Mouse (Mus musculus) layer of hippocampus, postnatal 10 days (tissue): Measurements from ENCODE around the gene Svip. TPM values are rescaled to one million over a fixed set of nuclear protein-coding genes. Genes with fewer than 3 reads are reported as not detected.

Experiments
- DNase-seq, 2 experiments: peaks; one replicate each; pipeline ENCODE4 v3.0.0; 2021; ENCODE audit warnings: low spot score in 2 of 2
- long read RNA-seq: library from polyadenylated mRNA; stranded (forward); transcript quantifications from one replicate; pipeline ENCODE4 v2.0.0, GENCODE M21; 2023
- total RNA-seq, 2 experiments: library from RNA; stranded (reverse); gene quantifications; 2 replicates each; pipeline ENCODE4 v1.2.3; 2021

The Svip gene
- total RNA-seq: 10 to 100 TPM; 26.0 to 30.6 TPM
- long read RNA-seq, transcript Svip-201 (4 exons, 3,053 nt): major isoform, 38 of 41 reads
- long read RNA-seq, partial matches to known transcripts: 0 of 41 reads
- long read RNA-seq, other reads (novel, unspliced or antisense): 2 of 41 reads

GRCm38 (mm10) chr7:52005511-52006295, at the start of gene Svip:
Svip (minus strand) TSS chr7:52006018.
- DNase-seq: peak; percentile 89 to 91

DNA sequence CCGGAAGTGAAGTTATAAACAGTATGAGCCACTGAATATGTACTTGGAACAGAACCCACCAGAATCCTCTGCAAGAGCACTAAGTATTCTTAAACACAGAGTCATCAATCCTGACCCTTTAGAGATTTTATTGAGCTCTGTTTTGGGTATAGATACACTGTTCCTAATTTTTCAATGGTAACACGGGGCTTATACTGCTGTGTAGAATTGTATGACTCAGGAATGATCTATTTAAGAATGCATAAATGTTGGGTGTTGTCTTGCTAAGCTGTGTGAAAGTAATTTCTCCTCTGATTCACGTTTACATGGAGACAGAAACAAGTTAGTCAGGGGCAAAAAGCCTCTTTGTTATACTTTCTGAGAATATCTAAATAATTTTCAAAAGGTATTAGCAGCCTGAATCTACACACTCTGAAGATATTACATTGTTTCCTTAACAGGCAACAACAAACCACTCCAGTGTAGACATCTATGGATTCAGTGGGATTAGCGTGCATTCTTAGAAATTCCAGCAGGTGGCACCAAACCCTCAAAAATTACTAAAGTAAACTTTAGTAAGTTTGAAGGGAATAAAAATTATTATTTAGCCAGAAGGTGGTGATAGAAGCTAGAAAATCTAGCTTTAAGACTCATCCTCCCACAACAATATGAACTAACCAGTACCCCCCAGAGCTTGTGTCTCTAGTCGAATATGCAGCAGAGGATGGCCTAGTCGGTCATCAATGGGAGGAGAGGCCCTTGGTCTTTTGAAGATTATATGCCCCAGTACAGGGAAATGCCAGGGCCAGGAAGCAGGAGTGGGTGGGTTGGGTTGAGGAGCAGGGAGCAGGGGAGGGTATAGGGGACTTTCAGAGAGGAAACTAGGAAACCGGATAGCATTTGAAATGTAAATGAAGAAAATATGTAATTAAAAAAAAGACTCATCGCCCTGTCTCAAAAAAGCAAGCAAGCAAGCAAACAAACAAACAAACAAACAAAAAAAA, 32.1 kb upstream of the Svip start:
- peak; percentile 63 to 65 for DNase-seq

GRCm38 (mm10) chr7:52024050-52024626, 18.3 kb upstream of the Svip start:
- DNase-seq: no peak

- no peak for DNase-seq
Observed at GRCm38 (mm10) chr7:52022039-52022438, 16.2 kb upstream of the Svip start.

DNA sequence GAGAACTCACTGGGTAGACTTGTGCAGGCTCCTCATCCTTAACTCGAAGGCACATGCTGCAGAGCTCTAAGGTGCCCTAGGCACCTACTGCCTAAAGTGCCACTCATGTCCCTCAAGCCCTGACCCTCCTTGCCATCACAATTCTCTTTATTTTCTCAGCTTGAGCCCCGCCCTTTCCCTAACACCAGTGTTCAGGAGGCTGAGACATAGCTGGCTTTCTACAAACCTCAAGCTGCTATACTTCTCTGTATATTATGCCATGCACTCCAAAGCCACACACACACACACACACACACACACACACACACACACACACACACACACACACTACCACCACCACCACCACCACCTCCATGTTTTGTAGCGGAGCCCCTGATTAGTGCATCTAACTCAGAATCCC, 9.8 kb upstream of the Svip start, which contains the start of gene 1700015G11Rik:
TSS of gene 1700015G11Rik (minus strand) at position 101 of the 400 bp plus-strand sequence.
- no peak for DNase-seq

DNA sequence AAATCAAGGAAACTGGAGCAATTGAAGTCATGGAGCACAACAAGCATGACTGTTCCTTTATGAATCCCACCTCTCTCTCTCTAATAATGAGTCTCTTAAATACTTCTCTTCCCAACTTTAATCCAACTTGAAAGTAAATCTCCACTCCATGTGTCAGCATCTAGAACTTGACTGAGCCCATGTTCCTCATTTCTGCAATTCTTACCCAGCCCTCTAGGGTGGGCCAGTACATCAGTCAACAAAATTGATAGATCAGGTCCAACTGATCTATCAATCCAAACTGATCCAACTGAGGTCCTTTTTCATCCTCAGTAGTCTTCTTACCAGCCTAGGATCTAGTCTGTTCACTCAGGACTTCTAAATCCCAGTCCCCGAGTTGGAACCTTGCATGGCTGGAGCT, 9.4 kb upstream of the Svip start:
- DNase-seq: no peak

GRCm38 (mm10) chr7:52013457-52013856, 7.6 kb upstream of the Svip start:
- DNase-seq: no peak

- DNase-seq: no peak
Observed at GRCm38 (mm10) chr7:52007138-52007537, 1.3 kb upstream of the Svip start.

- DNase-seq: no peak
Observed at GRCm38 (mm10) chr7:52006296-52006630, 445 bp upstream of the Svip start.

- no peak for DNase-seq
Observed at GRCm38 (mm10) chr7:51991020-51991419, 14.8 kb downstream of the Svip start.

DNA sequence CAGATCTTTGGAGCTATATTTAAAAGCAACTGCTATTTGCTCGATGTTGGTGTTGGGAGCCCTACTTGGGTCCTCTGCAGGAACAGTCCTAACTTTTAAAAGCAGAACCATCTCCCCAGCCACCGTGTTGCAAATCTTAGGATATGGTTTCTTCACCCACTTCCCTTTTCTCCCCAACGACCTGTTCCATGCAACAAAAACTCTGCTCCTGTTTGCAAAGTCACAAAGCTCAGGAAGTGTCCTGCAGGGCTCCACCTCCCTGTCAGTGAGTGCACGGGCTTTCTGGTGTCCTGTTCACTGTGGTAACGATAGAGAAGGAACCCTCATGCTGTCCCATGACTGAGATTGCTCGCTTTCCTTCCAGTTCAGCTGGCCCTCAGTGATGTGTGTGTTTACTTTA, 18.9 kb downstream of the Svip start:
- DNase-seq: no peak

DNA sequence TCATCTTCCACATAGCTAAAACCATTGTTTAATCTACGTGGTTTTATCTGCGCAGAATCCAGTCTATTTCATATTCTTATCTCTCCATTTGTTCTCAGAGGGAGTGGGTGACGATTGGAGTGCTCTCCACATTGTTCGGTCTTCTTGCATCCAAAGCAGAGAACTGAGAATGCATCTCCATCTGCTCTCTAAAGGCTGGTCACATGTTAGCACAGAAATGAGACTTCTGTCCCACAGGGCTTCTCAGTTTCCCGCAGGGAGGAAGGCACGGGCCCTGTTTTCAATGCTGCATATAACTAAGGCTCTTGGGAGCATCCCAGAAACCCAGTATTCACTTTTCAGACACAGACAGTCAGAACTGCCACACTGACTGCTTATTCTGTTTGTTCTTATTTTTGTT, 20.1 kb downstream of the Svip start:
- DNase-seq: no peak

GRCm38 (mm10) chr7:51982303-51982702, 23.5 kb downstream of the Svip start:
- DNase-seq: no peak

- no peak for DNase-seq
Observed at GRCm38 (mm10) chr7:51979271-51979670, 26.5 kb downstream of the Svip start.

- no peak for DNase-seq
Observed at GRCm38 (mm10) chr7:51975181-51975580, 30.6 kb downstream of the Svip start.

- DNase-seq: no peak
Observed at GRCm38 (mm10) chr7:51973526-51973925, 32.3 kb downstream of the Svip start.

- no peak for DNase-seq
Observed at GRCm38 (mm10) chr7:51973091-51973490, 32.7 kb downstream of the Svip start.

GRCm38 (mm10) chr7:51972252-51972855, 33.5 kb downstream of the Svip start:
- DNase-seq: peak; percentile 57 to 67

DNA sequence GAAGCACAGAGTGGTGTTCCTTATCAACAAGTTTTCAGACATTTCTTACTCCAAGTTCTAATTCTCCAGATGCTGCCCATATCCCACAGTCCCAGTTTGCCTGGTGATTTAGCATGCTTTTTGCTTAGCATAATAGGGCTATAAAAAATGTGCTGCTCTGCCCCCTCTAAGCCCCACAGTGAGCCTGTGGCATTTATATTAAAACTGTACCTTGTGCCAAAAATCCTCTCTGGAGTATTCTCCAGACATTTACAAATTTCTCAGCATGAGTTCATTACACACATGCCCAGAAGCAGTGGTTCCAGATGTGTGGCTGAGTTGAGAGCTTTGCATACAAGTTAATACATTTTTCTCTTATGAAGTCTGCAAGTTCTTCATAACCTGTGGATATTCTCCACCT, 36.4 kb downstream of the Svip start:
- DNase-seq: no peak

- DNase-seq: no peak
Observed at GRCm38 (mm10) chr7:51967581-51967980, 38.2 kb downstream of the Svip start.

DNA sequence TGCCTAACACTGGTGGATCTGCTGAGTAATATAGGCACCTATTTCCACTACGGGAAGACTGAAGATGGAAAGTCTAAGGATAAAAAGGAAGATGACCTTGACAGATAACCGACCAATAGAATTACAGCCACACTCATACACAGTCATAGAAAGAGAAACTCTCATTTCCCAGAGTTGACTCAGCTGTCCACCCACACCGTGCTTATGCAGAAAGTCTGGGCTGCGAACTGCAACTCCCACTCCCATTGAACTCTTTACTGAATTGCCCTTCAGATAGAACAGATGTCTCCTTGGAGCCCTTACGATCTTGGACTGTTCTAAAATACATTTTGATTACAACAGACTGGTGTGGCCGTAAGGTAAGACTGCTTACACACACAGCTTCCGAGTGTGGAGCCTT, 41.1 kb downstream of the Svip start:
- DNase-seq: no peak
